Mouse (Mus musculus) liver, postnatal 0 days (tissue): ENCODE measurements around the gene Mfsd1. TPM values are rescaled to one million over a fixed set of nuclear protein-coding genes. Genes with fewer than 3 reads are reported as not detected.

Source experiments
- ATAC-seq: fragments of 200-750 bp; cut with Nextera tagmentation; 2 replicates; pipeline ENCODE4 v1.8.0; 2017; ENCODE audit warnings: mild to moderate bottlenecking, moderate library complexity
- DNase-seq: peaks from one replicate; pipeline ENCODE4 v3.0.0-alpha.2; 2016
- H3K27ac ChIP-seq: fragments of 300-500 bp; sonication (generic); 2 replicates; pipeline ENCODE4 v1.5.1; 2014; ENCODE audit warnings: antibody characterized with exemption, moderate library complexity, mild to moderate bottlenecking, low read depth
- H3K27me3 ChIP-seq: fragments of 300-500 bp; sonication (generic); 2 replicates; pipeline ENCODE4 v1.6.1; 2014; ENCODE audit warnings: low read length, control low read depth, mixed read lengths; ENCODE audit not compliant: insufficient read depth
- H3K36me3 ChIP-seq: fragments of 300-500 bp; sonication (generic); replicated peaks from 2 replicates; pipeline ENCODE4 v1.6.1; 2014; ENCODE audit warnings: mild to moderate bottlenecking, control low read depth, low read length, moderate library complexity, mixed read lengths; ENCODE audit not compliant: insufficient read depth
- H3K4me1 ChIP-seq: fragments of 300-500 bp; sonication (generic); 2 replicates; pipeline ENCODE4 v1.6.1; 2014; ENCODE audit warnings: antibody characterized with exemption, mild to moderate bottlenecking, control low read depth; ENCODE audit not compliant: insufficient read depth
- H3K4me2 ChIP-seq: fragments of 300-500 bp; sonication (generic); 2 replicates; pipeline ENCODE4 v1.6.1; 2014; ENCODE audit warnings: low read depth, mild to moderate bottlenecking, low read length, moderate library complexity, mixed read lengths
- H3K4me3 ChIP-seq: fragments of 300-500 bp; sonication (generic); 2 replicates; pipeline ENCODE4 v1.5.1; 2014; ENCODE audit warnings: low read depth, low read length
- H3K9ac ChIP-seq: fragments of 300-500 bp; sonication (generic); replicated peaks from 2 replicates; pipeline ENCODE4 v1.6.1; 2014; ENCODE audit warnings: mild to moderate bottlenecking, moderate library complexity
- H3K9me3 ChIP-seq: fragments of 300-500 bp; sonication (generic); 2 replicates; pipeline ENCODE4 v1.6.1; 2016; ENCODE audit warnings: mild to moderate bottlenecking, control low read depth, low read length, mixed read lengths
- CTCF ChIP-seq: sonication (generic); IDR thresholded peaks from 2 replicates; pipeline ENCODE4 v1.5.1; 2016; ENCODE audit warnings: antibody characterized with exemption, low read depth
- EP300 ChIP-seq: IDR thresholded peaks from 2 replicates; pipeline ENCODE4 v1.6.1; 2016; ENCODE audit warnings: antibody characterized with exemption, low read depth, mild to moderate bottlenecking
- WGBS: fragments of 180-500 bp; shearing (Covaris S2); extraction: QIAGEN DNeasy Blood & Tissue Kit; methylation state at CpG from one replicate; pipeline ENCODE4 v1.1.7; 2014; ENCODE audit not compliant: insufficient replicate concordance; 5-methylcytosine and 5-hydroxymethylcytosine counted together
- polyA plus RNA-seq: library from polyadenylated mRNA; unstranded; fragments of >200 nt; fragmentation: Nextera tagmentation; extraction: Ambion mirVana; gene quantifications from 2 replicates; pipeline ENCODE4 v1.2.1, GENCODE M21; 2015

Gene Mfsd1
- polyA plus RNA-seq, 1 experiment from 2014 or later: 29.6 TPM

DNA sequence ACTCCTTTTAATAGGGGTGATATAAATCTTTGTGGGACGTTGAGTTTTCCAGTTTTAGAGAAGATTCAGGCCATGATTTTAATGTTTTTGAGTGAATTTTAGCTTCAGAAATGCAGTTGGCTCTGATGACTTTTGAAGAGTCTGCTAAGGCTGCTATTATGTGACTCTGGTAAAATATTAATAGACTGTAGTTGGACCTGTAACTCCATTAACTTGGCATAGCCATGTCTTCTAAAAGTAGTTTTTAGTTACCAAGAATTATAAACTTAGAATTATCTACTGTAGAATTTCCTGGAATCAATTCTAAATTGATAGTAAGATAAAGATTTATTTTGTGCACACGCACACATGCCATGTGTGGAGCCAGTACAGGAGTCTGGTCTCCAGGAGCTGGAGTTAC is 4.0 kb downstream of the Mfsd1 start:
- Histone ChIP-seq H3K27ac (no peak overlapping the region), H3K27me3 (no peaks in the 10 kb centered on the region), H3K4me1 (peaks cover 11% of the 10 kb centered on the region), H3K36me3 (peaks cover 41% of the 10 kb centered on the region), H3K4me3 (no peak overlapping the region), H3K9ac (no peak overlapping the region), H3K4me2 (no peak overlapping the region), H3K9me3 (no peaks in the 10 kb centered on the region)
- no peak for DNase-seq
- WGBS: 74% methylated on average over 2 of the region's 2 CpGs
- ATAC-seq: no peak
- TF ChIP-seq CTCF (no peak), EP300 (no peak)

DNA sequence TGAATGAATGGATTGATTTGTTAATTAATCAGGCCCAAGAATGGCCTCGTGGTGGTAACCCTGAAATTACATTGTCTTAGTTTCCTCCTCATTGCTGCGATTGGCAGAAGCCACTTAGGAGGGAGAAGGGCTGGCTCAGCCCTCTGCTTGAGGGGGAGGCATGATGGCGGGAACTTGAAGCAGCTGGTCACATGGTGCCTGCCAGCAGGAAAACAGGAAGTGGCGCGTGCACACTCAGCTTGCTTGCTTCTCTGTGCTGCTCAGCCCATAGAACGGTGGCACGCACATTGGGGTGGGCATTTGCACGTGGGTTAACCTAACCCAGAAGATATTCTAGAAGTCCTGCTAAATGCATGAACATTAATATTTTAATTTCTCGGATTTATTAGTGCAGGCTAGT is 4.9 kb downstream of the Mfsd1 start:
- Histone ChIP-seq H3K4me3 (no peak overlapping the region), H3K36me3 (peaks cover 49% of the 10 kb centered on the region), H3K4me1 (peaks cover 6% of the 10 kb centered on the region), H3K4me2 (no peak overlapping the region), H3K27me3 (no peaks in the 10 kb centered on the region), H3K9me3 (no peaks in the 10 kb centered on the region), H3K9ac (no peak overlapping the region), H3K27ac (no peak overlapping the region)
- ATAC-seq (0 out of 2 replicates have a peak, but pooled peaks have one; percentile 16), DNase-seq (no peak)
- WGBS: 54% methylated on average over 9 of the region's 9 CpGs
- TF ChIP-seq CTCF (no peak), EP300 (no peak)

DNA sequence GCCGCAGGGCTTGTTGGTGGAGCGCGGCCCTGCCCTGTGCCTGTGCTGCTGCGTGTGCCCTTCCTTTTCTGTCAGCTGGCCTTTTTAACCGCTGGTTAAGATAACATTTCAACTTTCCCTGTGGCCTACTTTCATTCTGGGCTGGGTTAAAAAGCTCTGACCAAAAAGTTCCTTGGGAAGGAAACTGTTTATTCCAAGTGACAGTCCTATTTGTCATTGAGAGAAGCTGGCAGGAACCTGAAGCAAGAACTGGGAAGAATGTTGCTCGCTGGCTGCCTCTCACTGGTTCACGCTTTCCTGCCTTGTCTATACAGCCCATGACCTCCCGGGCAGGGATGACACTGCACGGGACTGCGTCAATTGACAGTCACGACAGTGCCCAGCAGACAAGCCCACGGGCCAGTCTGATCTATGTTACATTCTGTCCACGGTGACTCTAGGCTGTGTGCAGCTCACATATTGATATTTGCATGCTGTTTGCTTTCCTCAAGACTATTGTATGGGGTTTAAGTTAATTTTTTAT is 19.1 kb downstream of the Mfsd1 start:
- TF ChIP-seq CTCF: no peak
- TF ChIP-seq EP300: no peak
- DNase-seq (no peak), ATAC-seq (no peak)
- peaks cover 27% of the 10 kb centered on the region for H3K36me3 ChIP-seq
- H3K4me3 ChIP-seq: no peak overlapping the region
- no peaks in the 10 kb centered on the region for H3K9me3 ChIP-seq
- no peak overlapping the region for H3K4me2 ChIP-seq
- no peaks in the 10 kb centered on the region for H3K4me1 ChIP-seq
- no peak overlapping the region for H3K9ac ChIP-seq
- H3K27me3 ChIP-seq: no peaks in the 10 kb centered on the region
- 79% methylated on average over 13 of the region's 13 CpGs for WGBS
- no peak overlapping the region for H3K27ac ChIP-seq

DNA sequence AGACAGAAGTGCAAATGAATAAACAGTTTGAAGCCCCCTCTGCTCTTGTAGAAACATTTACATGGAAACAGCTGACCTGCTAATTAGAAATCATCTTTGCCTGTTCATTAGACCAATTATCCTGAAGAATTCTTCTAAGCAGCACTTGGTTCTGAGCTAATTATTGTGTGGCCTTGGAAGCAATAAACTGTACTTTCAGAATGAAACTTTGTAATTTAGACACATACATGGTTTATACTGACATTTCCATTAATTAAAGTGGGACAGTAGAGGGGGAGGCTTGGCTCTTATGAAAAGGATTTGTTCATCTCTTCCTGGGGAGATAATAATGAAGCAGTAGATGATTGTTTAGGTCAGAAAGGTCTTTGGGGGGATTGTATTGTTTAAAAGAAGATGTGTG is 35.7 kb downstream of the Mfsd1 start:
- H3K4me2 ChIP-seq: no peak overlapping the region
- H3K4me3 ChIP-seq: no peak overlapping the region
- TF ChIP-seq EP300 (no peak), CTCF (no peak)
- H3K9ac ChIP-seq: no peak overlapping the region
- H3K27ac ChIP-seq: no peak overlapping the region
- no peaks in the 10 kb centered on the region for H3K4me1 ChIP-seq
- no peaks in the 10 kb centered on the region for H3K27me3 ChIP-seq
- DNase-seq (no peak), ATAC-seq (no peak)
- H3K36me3 ChIP-seq: no peaks in the 10 kb centered on the region
- H3K9me3 ChIP-seq: no peaks in the 10 kb centered on the region

DNA sequence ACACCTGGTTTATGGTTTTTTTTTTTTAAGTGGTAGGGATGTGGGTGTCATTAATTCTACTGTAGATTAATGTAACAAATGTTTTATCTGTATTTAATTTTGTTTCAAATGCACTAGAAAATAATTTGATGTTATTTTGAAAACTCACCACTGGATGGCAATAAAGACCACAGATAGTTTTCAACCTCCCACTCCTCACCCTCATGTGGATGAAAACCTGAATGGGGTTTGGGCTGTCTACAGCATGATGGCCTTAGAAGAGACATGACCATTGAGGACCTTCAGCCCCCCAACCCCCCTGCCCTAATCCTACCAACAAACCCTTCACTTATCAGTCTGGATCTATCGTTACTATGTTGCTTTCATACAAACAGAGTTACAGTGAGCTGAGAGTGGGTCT is 42.1 kb downstream of the Mfsd1 start:
- ATAC-seq: no peak
- H3K36me3 ChIP-seq: no peaks in the 10 kb centered on the region
- H3K9ac ChIP-seq: no peak overlapping the region
- H3K4me3 ChIP-seq: no peak overlapping the region
- no peak for DNase-seq
- H3K4me2 ChIP-seq: no peak overlapping the region
- 81% methylated on average over 1 of the region's 1 CpGs for WGBS
- no peak overlapping the region for H3K27ac ChIP-seq
- H3K9me3 ChIP-seq: no peaks in the 10 kb centered on the region
- H3K27me3 ChIP-seq: no peaks in the 10 kb centered on the region
- H3K4me1 ChIP-seq: no peaks in the 10 kb centered on the region
- TF ChIP-seq EP300 (no peak), CTCF (peak; percentile 27; the same call in 1 of the 2 replicates)

DNA sequence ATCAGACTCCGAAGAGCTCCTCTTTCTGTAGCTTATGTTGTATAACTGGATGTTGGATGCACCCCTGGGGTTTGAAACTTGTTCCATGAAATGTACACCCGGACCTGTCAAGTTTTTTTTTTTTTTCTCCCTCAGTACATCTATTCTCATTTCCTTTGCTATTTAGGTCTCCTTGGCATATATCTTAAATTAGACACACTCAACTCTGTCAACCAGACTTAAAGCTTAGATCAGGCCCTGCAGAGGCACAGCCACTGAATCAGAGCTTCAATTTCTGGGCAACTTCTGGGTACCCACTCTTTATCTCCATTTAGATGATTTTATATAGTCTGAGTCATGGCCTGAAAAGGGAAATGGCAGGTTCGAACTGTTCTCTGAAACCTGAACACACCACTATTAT is 60.6 kb downstream of the Mfsd1 start:
- WGBS: 73% methylated on average over 3 of the region's 3 CpGs
- H3K4me2 ChIP-seq: no peak overlapping the region
- no peak for DNase-seq
- no peak for ATAC-seq
- no peak overlapping the region for H3K9ac ChIP-seq
- H3K36me3 ChIP-seq: no peaks in the 10 kb centered on the region
- no peaks in the 10 kb centered on the region for H3K4me1 ChIP-seq
- TF ChIP-seq CTCF: no peak
- no peak for TF ChIP-seq EP300
- no peak overlapping the region for H3K27ac ChIP-seq
- no peaks in the 10 kb centered on the region for H3K27me3 ChIP-seq
- no peaks in the 10 kb centered on the region for H3K9me3 ChIP-seq
- H3K4me3 ChIP-seq: no peak overlapping the region
